Mouse (Mus musculus) erythroblast, embryonic 14.5 days (primary cell): ENCODE results near the gene Klhl40.

ENCODE experiments used
- GATA1 ChIP-seq: IDR thresholded peaks from 2 replicates; pipeline ENCODE4 v1.6.1; 2012; ENCODE audit warnings: low read length, inconsistent platforms, mixed read lengths
- TAL1 ChIP-seq: IDR thresholded peaks from 3 replicates; pipeline ENCODE4 v1.6.1; 2012; ENCODE audit warnings: low read length, inconsistent platforms, mixed read lengths

- TF ChIP-seq GATA1 (no peak), TAL1 (no peak)
These were observed 32.8 kb downstream of the Klhl40 start for GRCm38 (mm10) chr9:121810081-121810821.
